Mouse (Mus musculus) cerebellum, postnatal 14 days (tissue): ENCODE results near the gene Appl1.

Experiments used
- DNase-seq, 2 experiments: peaks; one replicate each; pipeline ENCODE4 v3.0.0; 2021; ENCODE audit warnings: mixed read lengths in 2 of 2

Gene Appl1

GRCm38 (mm10) chr14:26971106-26971789 is at the start of gene Appl1:
Gene Appl1 (minus strand): TSS chr14:26971232.
- peak in 1 of 2 experiments; percentile 7 for DNase-seq

GRCm38 (mm10) chr14:27019850-27020249 is 48.8 kb upstream of the Appl1 start:
- no peak for DNase-seq

- DNase-seq, result no peak
Observed at GRCm38 (mm10) chr14:27017936-27018335, 46.9 kb upstream of the Appl1 start.

GRCm38 (mm10) chr14:27013658-27014057 is 42.6 kb upstream of the Appl1 start:
- no peak for DNase-seq

- DNase-seq, result no peak
Observed at GRCm38 (mm10) chr14:27011561-27011960, 40.5 kb upstream of the Appl1 start.

GRCm38 (mm10) chr14:27005937-27006336 is 34.9 kb upstream of the Appl1 start:
- no peak for DNase-seq

- DNase-seq, result peak in 1 of 2 experiments; percentile 12
Observed at GRCm38 (mm10) chr14:27004906-27005305, 33.9 kb upstream of the Appl1 start.

- no peak for DNase-seq
Observed at GRCm38 (mm10) chr14:27000386-27000785, 29.4 kb upstream of the Appl1 start.

GRCm38 (mm10) chr14:26996257-26996656 is 25.2 kb upstream of the Appl1 start:
- no peak for DNase-seq

- DNase-seq, result peak; percentile 15 to 36
Observed at GRCm38 (mm10) chr14:26994211-26994741, 23.2 kb upstream of the Appl1 start, which contains the start of gene Hesx1. Gene Hesx1 (plus strand): TSS chr14:26994416.

GRCm38 (mm10) chr14:26993427-26993826 is 22.4 kb upstream of the Appl1 start:
- no peak for DNase-seq

- no peak for DNase-seq
Observed at GRCm38 (mm10) chr14:26991622-26992021, 20.6 kb upstream of the Appl1 start.

- DNase-seq, result no peak
Observed at GRCm38 (mm10) chr14:26988694-26989093, 17.7 kb upstream of the Appl1 start.

GRCm38 (mm10) chr14:26982150-26982530 is 11.1 kb upstream of the Appl1 start:
- DNase-seq, result no peak

GRCm38 (mm10) chr14:26981494-26982149 is 10.6 kb upstream of the Appl1 start:
- DNase-seq, result no peak

GRCm38 (mm10) chr14:26981021-26981420 is 10.0 kb upstream of the Appl1 start:
- no peak for DNase-seq

- no peak for DNase-seq
Observed at GRCm38 (mm10) chr14:26979808-26980207, 8.8 kb upstream of the Appl1 start.

GRCm38 (mm10) chr14:26977500-26977899 is 6.5 kb upstream of the Appl1 start:
- no peak for DNase-seq

GRCm38 (mm10) chr14:26976212-26976611 is 5.2 kb upstream of the Appl1 start:
- peak in 1 of 2 experiments; percentile 6 for DNase-seq

- DNase-seq, result no peak
Observed at GRCm38 (mm10) chr14:26975490-26975889, 4.5 kb upstream of the Appl1 start.

- no peak for DNase-seq
Observed at GRCm38 (mm10) chr14:26973089-26973488, 2.1 kb upstream of the Appl1 start.

GRCm38 (mm10) chr14:26970439-26970932 is 546 bp downstream of the Appl1 start:
- peak; percentile 100 for DNase-seq

GRCm38 (mm10) chr14:26969856-26970407 is 1.1 kb downstream of the Appl1 start:
- DNase-seq, result peak; percentile 76 to 79

- DNase-seq, result no peak
Observed at GRCm38 (mm10) chr14:26969164-26969563, 1.9 kb downstream of the Appl1 start.
